Mouse (Mus musculus): Measurements from ENCODE around the gene Slc24a2.

DNA sequence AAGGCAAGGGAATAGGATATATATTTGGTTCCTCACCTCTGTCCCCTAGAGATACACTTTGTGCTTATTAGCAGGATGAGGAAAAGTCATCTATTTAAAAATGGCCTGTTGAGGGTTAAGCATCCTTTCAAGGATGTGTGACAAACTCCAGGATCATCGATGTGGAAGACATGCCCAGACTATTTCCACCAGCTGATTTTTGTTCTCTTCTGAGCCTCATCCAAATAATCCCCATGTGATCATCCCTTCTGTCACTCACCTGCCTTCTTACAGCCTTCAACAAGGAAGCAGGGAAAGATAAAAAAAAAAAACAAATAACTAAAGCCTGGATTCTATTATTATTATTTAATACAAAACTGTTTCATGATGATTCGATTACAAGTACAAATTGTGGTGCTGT lies 44.0 kb upstream of the Slc24a2 start:
- TF ChIP-seq POLR2A (IDR thresholded peaks at IDR 0.05; ENCODE audit: borderline replicate concordance, extremely low read depth, low read depth, low read length) (no peak), CTCF (IDR thresholded peaks at IDR 0.05; ENCODE audit: insufficient read depth, low read length) (no peak)
